Mouse (Mus musculus) CD4-positive naive resting alpha-beta T cell, adult 57 days (primary cell): ENCODE data around the gene Timp4. TPM values are rescaled to one million over a fixed set of nuclear protein-coding genes. Genes with fewer than 3 reads are reported as not detected.

Experiments used
- total RNA-seq: library from RNA; stranded (reverse); gene quantifications from one replicate; pipeline ENCODE4 v1.2.4, GENCODE M21; 2023

The Timp4 gene
- not detected for total RNA-seq

GRCm38 (mm10) chr6:115252099-115252873, at the start of gene Timp4:
Gene Timp4 (minus strand): TSS chr6:115252205.

GRCm38 (mm10) chr6:115227043-115227442, 25.0 kb downstream of the Timp4 start, which contains the start of gene Gm17482:
Gene Gm17482 (plus strand): TSS chr6:115227343.

Other genes with a start within 250 kb of the Timp4 start
- gene Tamm41, start 214.3 kb downstream of the Timp4 start, total RNA-seq = 28.4 TPM
- not detected for gene Syn2, start 117.3 kb downstream of the Timp4 start, total RNA-seq
- not detected for gene Gm17482, start 24.9 kb downstream of the Timp4 start, total RNA-seq
- 1.3 TPM for gene Pparg, start 108.7 kb upstream of the Timp4 start, total RNA-seq